In genomic region chr9:67049086-67049824, GRCm38 (mm10) we compare ENCODE assay signal across 8 mouse cellular contexts. TPM values are rescaled to one million over a fixed set of nuclear protein-coding genes. Genes with fewer than 3 reads are reported as not detected.
DNase-seq lines count a peak whose midpoint lies in the region; ATAC-seq and TF ChIP-seq lines count a peak whose summit lies in the region.

Gene Tpm1, minus strand, starts transcription at chr9:67049406.

- H3K9me3 ChIP-seq in heart, embryonic 10.5 days, result no peaks in the 10 kb centered on the region
- no peaks in the 10 kb centered on the region for H3K9me3 ChIP-seq in midbrain, embryonic 16.5 days (replicated peaks; ENCODE audit: control insufficient read depth, low read length, poor library complexity, severe bottlenecking)
- no peaks in the 10 kb centered on the region for H3K9me3 ChIP-seq in stomach, postnatal 0 days (ENCODE audit: control insufficient read depth, low read length)

- no peak for TF ChIP-seq CTCF in embryonic fibroblast, embryonic 13.5 days (IDR thresholded peaks at IDR 0.05; ENCODE audit: borderline replicate concordance, insufficient read depth, low read length)
- peak; percentile 43 for TF ChIP-seq CTCF in stomach, postnatal 0 days (IDR thresholded peaks at IDR 0.05; ENCODE audit: low read depth)

- peak; percentile 36; the same call in 1 of the 2 replicates for ATAC-seq in midbrain, embryonic 16.5 days
- peak; percentile 77 for ATAC-seq in stomach, postnatal 0 days (ENCODE audit: low FRiP score, low TSS enrichment)

- under 1% methylated on average over 51 of the region's 51 CpGs for WGBS in heart, embryonic 10.5 days
- WGBS in midbrain, embryonic 16.5 days, result under 1% methylated on average over 51 of the region's 51 CpGs
- WGBS in stomach, postnatal 0 days, result 1% methylated on average over 51 of the region's 51 CpGs

- DNase-seq in CD4-positive helper T cell, adult 2 months (ENCODE audit: low read depth, low spot score), result peak; percentile 37
- DNase-seq in adrenal gland, postnatal 25 days, result peak; percentile 65
- DNase-seq in heart, embryonic 10.5 days (ENCODE audit: low spot score), result peak; percentile 96
- DNase-seq in kidney, adult 9 months, result peak; percentile 52
- peak; percentile 74 for DNase-seq in liver
- DNase-seq in stomach, postnatal 0 days (ENCODE audit: low spot score), result peak; percentile 86

- H3K36me3 ChIP-seq in heart, embryonic 10.5 days, result peaks cover 17% of the 10 kb centered on the region; the same call in 1 of the 2 replicates
- no peaks in the 10 kb centered on the region for H3K36me3 ChIP-seq in midbrain, embryonic 16.5 days (ENCODE audit: control insufficient read depth, insufficient read depth, low read length)
- no peaks in the 10 kb centered on the region for H3K36me3 ChIP-seq in stomach, postnatal 0 days (ENCODE audit: control insufficient read depth, insufficient read depth, low read length)

- H3K4me1 ChIP-seq in embryonic fibroblast, embryonic 13.5 days (ENCODE audit: control insufficient read depth, insufficient read depth, low read length), result no peaks in the 10 kb centered on the region
- H3K4me1 ChIP-seq in heart, embryonic 10.5 days, result peaks cover 17% of the 10 kb centered on the region
- peaks cover 26% of the 10 kb centered on the region for H3K4me1 ChIP-seq in midbrain, embryonic 16.5 days (ENCODE audit: control insufficient read depth, insufficient read depth, low read length)
- no peaks in the 10 kb centered on the region for H3K4me1 ChIP-seq in stomach, postnatal 0 days (replicated peaks; ENCODE audit: control insufficient read depth, insufficient read depth)

- TF ChIP-seq EP300 in stomach, postnatal 0 days (optimal IDR thresholded peaks at IDR 0.05), result no peak

- H3K27ac ChIP-seq in embryonic fibroblast, embryonic 13.5 days (ENCODE audit: insufficient read depth, low read length), result peak within 1 kb of the TSS; percentile 96
- peak within 1 kb of the TSS; percentile 97 for H3K27ac ChIP-seq in heart, embryonic 10.5 days
- no peak within 1 kb of the TSS for H3K27ac ChIP-seq in midbrain, embryonic 16.5 days (ENCODE audit: low read length)
- H3K27ac ChIP-seq in stomach, postnatal 0 days (replicated peaks), result peak within 1 kb of the TSS; percentile 96

- peak within 1 kb of the TSS; percentile 64 for H3K9ac ChIP-seq in midbrain, embryonic 16.5 days (ENCODE audit: low read depth, low read length)
- H3K9ac ChIP-seq in stomach, postnatal 0 days (ENCODE audit: low read length), result peak within 1 kb of the TSS; percentile 93

- TF ChIP-seq POLR2A in embryonic fibroblast, embryonic 13.5 days (IDR thresholded peaks at IDR 0.05; ENCODE audit: low read depth, low read length), result peak; percentile 100

- peak within 1 kb of the TSS; percentile 99 for H3K4me2 ChIP-seq in midbrain, embryonic 16.5 days (ENCODE audit: low read length)
- peak within 1 kb of the TSS; percentile 69 for H3K4me2 ChIP-seq in stomach, postnatal 0 days (replicated peaks; ENCODE audit: low read depth)

- H3K4me3 ChIP-seq in embryonic fibroblast, embryonic 13.5 days (ENCODE audit: insufficient read depth, low read length), result peak within 1 kb of the TSS; percentile 87
- peak within 1 kb of the TSS; percentile 91 for H3K4me3 ChIP-seq in heart, embryonic 10.5 days
- peak within 1 kb of the TSS; percentile 53 for H3K4me3 ChIP-seq in midbrain, embryonic 16.5 days (ENCODE audit: low read depth, low read length)
- H3K4me3 ChIP-seq in stomach, postnatal 0 days (ENCODE audit: low read depth, low read length), result peak within 1 kb of the TSS; percentile 86

- H3K27me3 ChIP-seq in heart, embryonic 10.5 days (ENCODE audit: insufficient read depth, poor library complexity, severe bottlenecking), result peaks cover 10% of the 10 kb centered on the region; the same call in 1 of the 2 replicates
- peaks cover 23% of the 10 kb centered on the region for H3K27me3 ChIP-seq in midbrain, embryonic 16.5 days (ENCODE audit: control insufficient read depth, insufficient read depth, low read depth, low read length)
- no peaks in the 10 kb centered on the region for H3K27me3 ChIP-seq in stomach, postnatal 0 days (ENCODE audit: control insufficient read depth, insufficient read depth, low read length)

RNA-seq across cellular contexts. Expression of gene Tpm1, which starts in this region (rescaled TPM):
- 166 and 180 TPM in 2 replicates for total RNA-seq in adrenal gland, postnatal 25 days (2021)
- 2,470 and 3,105 TPM in 2 replicates for polyA plus RNA-seq in embryonic fibroblast, embryonic 13.5 days (2011; ENCODE audit: insufficient read length, low read depth, missing spikeins)
- polyA plus RNA-seq in heart, embryonic 10.5 days (2016; fragmentation: Nextera tagmentation; extraction: Ambion mirVana), result 2,990 and 4,096 TPM in 2 replicates
- polyA plus RNA-seq in midbrain, embryonic 16.5 days (2015; fragmentation: Nextera tagmentation; extraction: Ambion mirVana), result 156 and 159 TPM in 2 replicates
- 1,738 and 2,538 TPM in 2 replicates for polyA plus RNA-seq in stomach, postnatal 0 days (2015; fragmentation: Nextera tagmentation; extraction: Ambion mirVana)

Comparison
In these comparisons a context has a peak if more than half of its experiments do, and no peak if none do; other contexts are left out.
1. RNA of gene Tpm1 (polyA plus RNA-seq): 2,990 to 4,096 TPM in heart, embryonic 10.5 days, 1,738 to 2,538 TPM in stomach, postnatal 0 days and 2,470 to 3,105 TPM in embryonic fibroblast, embryonic 13.5 days; 156 to 159 TPM in midbrain, embryonic 16.5 days; every median in the first group is over 10 times any median in the second.
2. DNase-seq: peak in every context shown above with its lines; median percentile 96 in heart, embryonic 10.5 days; 86 in stomach, postnatal 0 days; 74 in liver; 65 in adrenal gland, postnatal 25 days; 52 in kidney, adult 9 months; 37 in CD4-positive helper T cell, adult 2 months.
3. Peak in every context shown above with its lines, with median percentiles within 50 percentile points of each other: H3K4me3 ChIP-seq.